Mouse (Mus musculus): ENCODE results near the gene Rcan2.

DNA sequence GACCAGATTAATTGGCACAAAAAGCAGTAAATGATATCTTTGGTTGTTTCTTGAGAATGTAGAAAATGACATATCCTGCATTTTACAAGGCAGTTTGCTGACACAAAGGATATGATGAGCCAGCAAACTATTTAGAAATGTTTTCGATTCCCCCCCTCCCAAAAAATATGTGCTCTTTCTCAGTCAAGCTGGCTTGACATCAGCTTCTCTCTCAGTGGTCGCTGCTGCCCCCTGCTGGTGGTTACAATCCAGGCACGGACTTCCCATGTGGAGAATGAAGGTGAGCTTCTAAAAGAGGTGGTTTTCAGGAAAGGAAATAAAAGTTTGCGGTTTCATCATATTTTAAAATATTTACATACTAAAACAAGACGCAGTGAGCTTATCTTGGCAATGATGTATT is 68.5 kb downstream of the Rcan2 start:
- peak; percentile 92 for TF ChIP-seq CTCF (IDR thresholded peaks at IDR 0.05; ENCODE audit: borderline replicate concordance, extremely low read depth, insufficient read depth, insufficient read length)
- TF ChIP-seq POLR2A (IDR thresholded peaks at IDR 0.05; ENCODE audit: borderline replicate concordance, extremely low read depth, insufficient read depth, insufficient read length, poor library complexity, severe bottlenecking) = no peak
